Mouse (Mus musculus): Measurements from ENCODE around the gene Zdhhc19.

Zdhhc19 gene

DNA sequence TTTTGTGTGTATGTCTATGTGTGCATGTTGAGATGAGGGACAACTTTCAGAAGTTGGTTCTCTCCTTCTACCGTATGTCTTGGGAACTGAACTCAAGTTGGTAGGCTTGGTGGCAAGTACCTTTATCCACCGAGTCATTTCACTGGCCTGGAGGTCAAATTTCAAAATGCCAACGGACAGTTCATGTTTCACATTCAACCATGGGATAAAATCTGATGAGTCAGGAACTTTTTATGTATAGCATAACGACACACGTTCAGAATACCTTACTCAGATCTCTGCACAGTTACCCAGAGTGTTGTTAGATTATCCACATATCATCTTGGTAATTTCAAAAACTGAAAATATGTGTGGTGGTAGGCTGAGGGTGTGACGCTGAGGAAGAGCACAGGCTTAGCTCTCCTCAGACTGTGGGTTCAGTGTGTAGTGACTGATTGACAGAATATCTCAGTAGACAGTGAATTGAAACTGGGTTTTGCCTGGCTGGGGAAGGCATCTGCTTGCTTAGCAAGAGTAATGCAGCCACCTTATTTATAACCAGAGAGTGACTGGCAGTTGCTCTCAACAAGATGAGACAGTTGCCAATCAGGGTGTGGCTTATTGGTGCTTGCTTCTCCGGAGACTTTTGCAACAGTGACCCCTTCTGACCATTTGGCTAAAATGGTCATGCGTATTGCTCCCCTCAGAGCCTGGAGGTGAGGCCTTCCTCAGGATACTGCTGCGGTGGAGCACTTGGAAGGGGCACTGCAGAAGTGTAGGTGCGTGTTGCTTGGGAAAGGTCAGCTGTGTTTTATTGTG, 38.3 kb upstream of the Zdhhc19 start:
- no peak for TF ChIP-seq NANOG (IDR thresholded peaks at IDR 0.05; ENCODE audit: borderline replicate concordance, low read length)
- TF ChIP-seq POU5F1 (IDR thresholded peaks at IDR 0.05; ENCODE audit: borderline replicate concordance, low read length): no peak
- TF ChIP-seq CTCF (conservative IDR thresholded peaks at IDR 0.05; ENCODE audit: low read length): peak; percentile 27; the same call in 1 of the 2 replicates

DNA sequence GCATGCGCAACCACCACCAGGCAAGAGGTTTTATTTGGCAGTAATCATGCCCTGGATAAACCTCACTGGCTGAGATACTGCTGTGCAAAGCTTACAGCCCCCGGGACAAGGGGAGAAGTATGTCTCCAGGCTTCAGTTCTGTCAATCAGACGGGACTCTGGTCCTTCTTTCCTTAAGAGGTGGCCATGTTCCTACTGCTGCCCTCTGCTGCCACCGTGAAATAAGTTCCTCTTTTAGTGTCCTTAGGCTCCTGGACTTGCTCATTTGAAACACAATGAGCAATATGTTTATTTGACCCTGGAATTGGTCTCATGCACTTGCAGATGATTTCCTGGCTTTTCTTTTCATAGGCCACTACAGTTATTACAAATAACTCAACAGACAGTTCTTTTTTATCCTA, 35.5 kb upstream of the Zdhhc19 start:
- Histone ChIP-seq H3K4me3 (replicated peaks; ENCODE audit: low read length) (no peak overlapping the region), H3K27me3 (ENCODE audit: insufficient read depth, low read length) (no peaks in the 10 kb centered on the region)
- TF ChIP-seq POU5F1 (IDR thresholded peaks at IDR 0.05; ENCODE audit: borderline replicate concordance, low read length) (no peak), CTCF (conservative IDR thresholded peaks at IDR 0.05; ENCODE audit: low read length) (no peak), NANOG (IDR thresholded peaks at IDR 0.05; ENCODE audit: borderline replicate concordance, low read length) (no peak)

More for the DNA sequence above, 38.3 kb upstream of the Zdhhc19 start:
- Histone ChIP-seq H3K4me3 (replicated peaks; ENCODE audit: low read length) (no peak overlapping the region), H3K36me3 (ENCODE audit: insufficient read depth, low read length) (peaks cover 22% of the 10 kb centered on the region), H3K27me3 (ENCODE audit: insufficient read depth, low read length) (no peaks in the 10 kb centered on the region), H3K9me3 (ENCODE audit: low read length) (no peaks in the 10 kb centered on the region), H3K4me1 (replicated peaks; ENCODE audit: low read depth, low read length) (peaks cover 27% of the 10 kb centered on the region)

DNA sequence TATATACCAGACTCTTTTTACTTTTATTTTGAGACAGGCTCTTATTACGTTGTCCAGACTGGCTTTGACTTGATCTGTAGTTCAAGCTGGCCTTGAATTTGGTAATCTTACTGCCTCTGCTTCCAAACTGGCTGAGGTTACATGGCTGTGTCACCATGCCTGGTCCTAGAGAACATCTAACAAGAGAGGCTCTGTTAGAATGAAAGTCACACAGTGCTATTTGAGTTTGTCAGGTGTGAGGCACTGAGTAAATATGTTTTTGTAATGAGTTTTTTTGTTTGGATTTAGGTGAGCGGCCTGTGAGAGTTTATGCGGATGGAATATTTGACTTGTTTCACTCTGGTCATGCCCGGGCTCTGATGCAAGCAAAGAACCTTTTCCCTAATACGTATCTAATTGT, 34.4 kb upstream of the Zdhhc19 start:
- TF ChIP-seq NANOG (IDR thresholded peaks at IDR 0.05; ENCODE audit: borderline replicate concordance, low read length) (no peak), CTCF (conservative IDR thresholded peaks at IDR 0.05; ENCODE audit: low read length) (no peak), POU5F1 (IDR thresholded peaks at IDR 0.05; ENCODE audit: borderline replicate concordance, low read length) (no peak)
- Histone ChIP-seq H3K4me3 (replicated peaks; ENCODE audit: low read length) (no peak overlapping the region), H3K27me3 (ENCODE audit: insufficient read depth, low read length) (no peaks in the 10 kb centered on the region), H3K36me3 (ENCODE audit: insufficient read depth, low read length) (peaks cover 22% of the 10 kb centered on the region), H3K9me3 (ENCODE audit: low read length) (no peaks in the 10 kb centered on the region), H3K4me1 (replicated peaks; ENCODE audit: low read depth, low read length) (peaks cover 35% of the 10 kb centered on the region)

More for the DNA sequence above, 35.5 kb upstream of the Zdhhc19 start:
- Histone ChIP-seq H3K36me3 (ENCODE audit: insufficient read depth, low read length) (peaks cover 27% of the 10 kb centered on the region), H3K4me1 (replicated peaks; ENCODE audit: low read depth, low read length) (peaks cover 33% of the 10 kb centered on the region), H3K9me3 (ENCODE audit: low read length) (no peaks in the 10 kb centered on the region)

DNA sequence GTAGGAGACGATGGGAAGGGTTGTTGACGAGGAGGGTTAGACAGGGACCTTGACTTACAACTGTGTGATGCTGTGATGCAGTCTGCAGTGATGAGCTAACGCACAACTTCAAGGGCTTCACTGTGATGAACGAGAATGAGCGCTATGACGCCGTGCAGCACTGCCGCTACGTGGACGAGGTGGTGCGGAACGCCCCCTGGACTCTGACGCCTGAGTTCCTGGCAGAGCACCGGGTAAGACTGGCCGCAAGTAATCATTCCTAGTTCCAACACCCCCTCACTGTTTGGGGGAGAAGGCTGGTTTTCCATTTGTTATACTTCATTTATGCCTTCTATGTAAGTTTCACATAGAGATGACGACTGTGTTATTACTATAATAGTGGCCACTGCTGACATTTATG, 33.1 kb upstream of the Zdhhc19 start:
- peaks cover 29% of the 10 kb centered on the region for H3K36me3 ChIP-seq (ENCODE audit: insufficient read depth, low read length)
- H3K4me1 ChIP-seq (replicated peaks; ENCODE audit: low read depth, low read length): peaks cover 31% of the 10 kb centered on the region
- no peak overlapping the region for H3K4me3 ChIP-seq (replicated peaks; ENCODE audit: low read length)
- no peak for TF ChIP-seq CTCF (conservative IDR thresholded peaks at IDR 0.05; ENCODE audit: low read length)
- no peak for TF ChIP-seq NANOG (IDR thresholded peaks at IDR 0.05; ENCODE audit: borderline replicate concordance, low read length)
- TF ChIP-seq POU5F1 (IDR thresholded peaks at IDR 0.05; ENCODE audit: borderline replicate concordance, low read length): no peak
- no peaks in the 10 kb centered on the region for H3K9me3 ChIP-seq (ENCODE audit: low read length)
- H3K27me3 ChIP-seq (ENCODE audit: insufficient read depth, low read length): no peaks in the 10 kb centered on the region

DNA sequence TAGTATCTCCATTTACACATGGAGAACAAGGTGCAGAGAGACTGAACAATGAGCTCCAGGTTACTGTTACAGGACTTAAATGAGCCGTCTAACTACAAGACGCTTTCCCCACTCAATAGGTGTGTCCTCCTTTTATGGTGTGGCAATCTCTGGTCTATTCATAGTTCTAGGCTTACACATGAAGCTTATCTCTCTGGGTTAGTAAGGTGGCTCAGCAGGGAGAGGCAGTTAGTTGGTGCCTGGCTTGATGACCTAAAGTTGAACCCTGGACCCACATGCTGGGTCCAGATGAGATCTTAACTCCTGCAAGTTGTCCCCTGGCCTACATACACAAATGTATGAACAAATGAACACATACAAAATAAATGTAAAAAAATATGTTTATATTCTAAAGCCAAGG, 32.6 kb upstream of the Zdhhc19 start:
- Histone ChIP-seq H3K4me1 (replicated peaks; ENCODE audit: low read depth, low read length) (peaks cover 30% of the 10 kb centered on the region), H3K9me3 (ENCODE audit: low read length) (no peaks in the 10 kb centered on the region)
- TF ChIP-seq POU5F1 (IDR thresholded peaks at IDR 0.05; ENCODE audit: borderline replicate concordance, low read length): no peak
- TF ChIP-seq NANOG (IDR thresholded peaks at IDR 0.05; ENCODE audit: borderline replicate concordance, low read length): no peak
- no peak for TF ChIP-seq CTCF (conservative IDR thresholded peaks at IDR 0.05; ENCODE audit: low read length)

DNA sequence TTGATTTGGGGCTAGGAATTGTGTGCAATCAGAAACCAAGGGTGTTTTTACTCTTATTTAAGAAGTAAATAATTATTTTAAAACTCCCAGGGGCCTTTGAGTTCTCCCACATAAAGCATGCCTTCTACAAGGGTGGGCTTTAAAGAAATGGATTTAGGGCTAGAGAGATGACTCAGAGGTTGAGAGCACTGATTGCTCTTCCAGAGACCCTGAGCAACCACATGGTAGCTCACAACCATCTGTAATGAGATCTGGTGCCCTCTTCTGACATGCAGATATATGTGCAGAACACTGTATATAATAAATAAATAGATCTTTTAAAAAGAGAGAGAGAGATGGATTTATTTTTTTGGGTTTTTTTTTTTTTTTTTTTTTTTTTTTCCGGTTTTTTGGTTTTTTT, 31.2 kb upstream of the Zdhhc19 start:
- H3K4me1 ChIP-seq (replicated peaks; ENCODE audit: low read depth, low read length): peaks cover 30% of the 10 kb centered on the region
- TF ChIP-seq NANOG (IDR thresholded peaks at IDR 0.05; ENCODE audit: borderline replicate concordance, low read length) (no peak), CTCF (conservative IDR thresholded peaks at IDR 0.05; ENCODE audit: low read length) (no peak), POU5F1 (IDR thresholded peaks at IDR 0.05; ENCODE audit: borderline replicate concordance, low read length) (no peak)

More for the DNA sequence above, 32.6 kb upstream of the Zdhhc19 start:
- peaks cover 30% of the 10 kb centered on the region for H3K36me3 ChIP-seq (ENCODE audit: insufficient read depth, low read length)
- H3K27me3 ChIP-seq (ENCODE audit: insufficient read depth, low read length): no peaks in the 10 kb centered on the region
- no peak overlapping the region for H3K4me3 ChIP-seq (replicated peaks; ENCODE audit: low read length)

DNA sequence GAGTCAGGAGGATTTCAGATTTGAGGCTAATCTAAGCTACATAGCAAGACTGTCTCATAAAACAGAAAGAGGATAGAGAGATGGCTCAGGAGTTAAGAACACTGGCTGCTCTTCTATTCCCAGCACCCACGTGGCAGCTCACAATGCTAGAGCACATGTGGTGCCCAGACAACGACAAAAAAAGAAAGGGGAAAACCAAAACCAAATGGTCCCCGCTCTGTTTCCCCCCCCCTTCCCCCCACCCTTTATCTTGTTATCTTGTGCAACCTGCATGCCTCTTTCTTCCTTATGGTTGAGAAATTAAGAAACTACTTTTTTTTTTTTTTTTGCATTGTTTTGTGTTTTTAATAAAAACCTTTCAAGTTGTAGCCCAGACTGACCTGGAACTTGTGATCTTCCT, 27.6 kb upstream of the Zdhhc19 start:
- H3K4me1 ChIP-seq (replicated peaks; ENCODE audit: low read depth, low read length): peaks cover 12% of the 10 kb centered on the region
- peaks cover 50% of the 10 kb centered on the region for H3K36me3 ChIP-seq (ENCODE audit: insufficient read depth, low read length)
- H3K27me3 ChIP-seq (ENCODE audit: insufficient read depth, low read length): no peaks in the 10 kb centered on the region
- H3K9me3 ChIP-seq (ENCODE audit: low read length): no peaks in the 10 kb centered on the region
- no peak for TF ChIP-seq CTCF (conservative IDR thresholded peaks at IDR 0.05; ENCODE audit: low read length)
- TF ChIP-seq POU5F1 (IDR thresholded peaks at IDR 0.05; ENCODE audit: borderline replicate concordance, low read length): no peak
- no peak for TF ChIP-seq NANOG (IDR thresholded peaks at IDR 0.05; ENCODE audit: borderline replicate concordance, low read length)
- no peak overlapping the region for H3K4me3 ChIP-seq (replicated peaks; ENCODE audit: low read length)

More for the DNA sequence above, 31.2 kb upstream of the Zdhhc19 start:
- H3K4me3 ChIP-seq (replicated peaks; ENCODE audit: low read length): no peak overlapping the region
- H3K9me3 ChIP-seq (ENCODE audit: low read length): no peaks in the 10 kb centered on the region
- H3K27me3 ChIP-seq (ENCODE audit: insufficient read depth, low read length): no peaks in the 10 kb centered on the region
- H3K36me3 ChIP-seq (ENCODE audit: insufficient read depth, low read length): peaks cover 34% of the 10 kb centered on the region

DNA sequence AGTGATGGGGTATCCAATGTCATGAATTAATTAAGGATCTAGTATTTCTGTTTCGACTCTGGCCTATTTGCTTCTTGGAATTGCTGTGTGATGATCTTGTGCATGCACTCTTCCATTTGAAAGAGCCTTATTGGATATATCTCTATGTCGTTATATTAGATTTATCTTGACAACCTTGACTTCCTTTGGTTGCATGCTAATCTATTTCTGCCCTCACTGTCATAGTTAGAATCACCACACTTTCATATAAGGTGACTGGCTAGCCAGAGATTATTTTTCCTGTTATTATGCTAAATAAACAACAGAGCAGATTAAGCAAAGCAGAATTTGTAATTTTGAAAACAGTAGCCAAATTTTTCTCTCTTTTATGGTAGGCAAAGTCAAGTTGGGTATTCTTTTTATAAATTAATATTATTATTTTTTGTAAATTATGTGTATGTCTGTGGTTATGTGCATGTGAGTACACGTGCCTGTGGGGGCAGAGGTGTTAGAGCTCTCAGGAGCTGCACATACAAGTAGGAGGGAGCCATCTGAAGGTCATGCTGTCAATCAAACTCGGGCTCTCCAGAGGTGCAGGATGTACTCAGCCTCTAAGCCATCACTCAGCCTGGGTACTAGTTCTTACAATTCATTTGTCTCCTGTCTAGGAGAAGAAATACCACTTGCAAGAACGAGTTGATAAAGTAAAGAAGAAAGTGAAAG, 26.5 kb upstream of the Zdhhc19 start:
- TF ChIP-seq POU5F1 (IDR thresholded peaks at IDR 0.05; ENCODE audit: borderline replicate concordance, low read length) (no peak), CTCF (conservative IDR thresholded peaks at IDR 0.05; ENCODE audit: low read length) (no peak), NANOG (IDR thresholded peaks at IDR 0.05; ENCODE audit: borderline replicate concordance, low read length) (no peak)
- H3K4me1 ChIP-seq (replicated peaks; ENCODE audit: low read depth, low read length): peaks cover 12% of the 10 kb centered on the region
- H3K27me3 ChIP-seq (ENCODE audit: insufficient read depth, low read length): no peaks in the 10 kb centered on the region

More for the DNA sequence above, 26.5 kb upstream of the Zdhhc19 start:
- no peaks in the 10 kb centered on the region for H3K9me3 ChIP-seq (ENCODE audit: low read length)
- peaks cover 43% of the 10 kb centered on the region for H3K36me3 ChIP-seq (ENCODE audit: insufficient read depth, low read length)
- H3K4me3 ChIP-seq (replicated peaks; ENCODE audit: low read length): no peak overlapping the region
